Mouse (Mus musculus): Measurements from ENCODE around the gene 2310057M21Rik.

Gene 2310057M21Rik

GRCm38 (mm10) chr7:131318340-131318739 is 44.2 kb downstream of the 2310057M21Rik start:
- DNase-seq (ENCODE audit: low read depth), result no peak

GRCm38 (mm10) chr7:131317587-131317986 is 45.0 kb downstream of the 2310057M21Rik start:
- DNase-seq (ENCODE audit: low read depth), result no peak

GRCm38 (mm10) chr7:131314493-131314892 is 48.1 kb downstream of the 2310057M21Rik start:
- no peak for DNase-seq (ENCODE audit: low read depth)

GRCm38 (mm10) chr7:131306733-131307132 is 55.8 kb downstream of the 2310057M21Rik start:
- DNase-seq (ENCODE audit: low read depth), result no peak

GRCm38 (mm10) chr7:131303340-131303739 is 59.2 kb downstream of the 2310057M21Rik start:
- DNase-seq (ENCODE audit: low read depth), result no peak

GRCm38 (mm10) chr7:131297151-131297550 is 65.4 kb downstream of the 2310057M21Rik start:
- no peak for DNase-seq (ENCODE audit: low read depth)
